Mouse (Mus musculus) hindbrain, embryonic 13.5 days (tissue): ENCODE results near the gene St6galnac1. TPM values are rescaled to one million over a fixed set of nuclear protein-coding genes. Genes with fewer than 3 reads are reported as not detected.
A peak's percentile ranks its signal among the peaks of the same experiment; 100 is the strongest.
"Not testable (repeated sequence)": the region's sequence is repeated elsewhere in the genome, so short reads cannot be mapped to it uniquely, and the experiment has no call there.

Experiments
- ATAC-seq: fragments of 200-750 bp; cut with Nextera tagmentation; 2 replicates; pipeline ENCODE4 v1.8.0; 2017; ENCODE audit warnings: moderate TSS enrichment; ENCODE audit not compliant: low FRiP score
- H3K27ac ChIP-seq: fragments of 300-500 bp; sonication (generic); 2 replicates; pipeline ENCODE4 v1.5.1; 2015; ENCODE audit warnings: inconsistent platforms, mild to moderate bottlenecking, moderate library complexity
- H3K27me3 ChIP-seq: fragments of 300-500 bp; sonication (generic); 2 replicates; pipeline ENCODE4 v1.6.1; 2015; ENCODE audit warnings: mild to moderate bottlenecking, inconsistent platforms
- H3K36me3 ChIP-seq: fragments of 300-500 bp; sonication (generic); 2 replicates; pipeline ENCODE4 v1.6.1; 2015; ENCODE audit warnings: mild to moderate bottlenecking, inconsistent platforms
- H3K4me1 ChIP-seq: fragments of 300-500 bp; sonication (generic); replicated peaks from 2 replicates; pipeline ENCODE4 v1.6.1; 2015; ENCODE audit warnings: inconsistent platforms
- H3K4me2 ChIP-seq: fragments of 300-500 bp; sonication (generic); 2 replicates; pipeline ENCODE4 v1.6.1; 2015; ENCODE audit warnings: inconsistent platforms, mild to moderate bottlenecking, moderate library complexity
- H3K4me3 ChIP-seq: fragments of 300-500 bp; sonication (generic); 2 replicates; pipeline ENCODE4 v1.5.1; 2015; ENCODE audit warnings: mild to moderate bottlenecking, inconsistent platforms
- H3K9ac ChIP-seq: fragments of 300-500 bp; sonication (generic); 2 replicates; pipeline ENCODE4 v1.6.1; 2015; ENCODE audit warnings: mild to moderate bottlenecking, inconsistent platforms
- H3K9me3 ChIP-seq: fragments of 300-500 bp; sonication (generic); 2 replicates; pipeline ENCODE4 v1.6.1; 2016; ENCODE audit warnings: inconsistent platforms
- WGBS: fragments of 180-500 bp; shearing (Covaris S2); methylation state at CpG from one replicate; pipeline ENCODE4 v1.1.7; 2015; 5-methylcytosine and 5-hydroxymethylcytosine counted together
- polyA plus RNA-seq: library from polyadenylated mRNA; unstranded; fragments of >200 nt; fragmentation: Nextera tagmentation; extraction: Ambion mirVana; gene quantifications from 2 replicates; pipeline ENCODE4 v1.2.1, GENCODE M21; 2015

Gene St6galnac1
- polyA plus RNA-seq, 1 experiment from 2014 or later: not detected

GRCm38 (mm10) chr11:116749733-116750132 is 25.6 kb downstream of the St6galnac1 start:
- no peak overlapping the region for H3K9ac ChIP-seq
- no peak overlapping the region for H3K4me3 ChIP-seq
- H3K9me3 ChIP-seq: no peaks in the 10 kb centered on the region
- no peak overlapping the region for H3K27ac ChIP-seq
- H3K4me1 ChIP-seq: no peaks in the 10 kb centered on the region
- WGBS: 87% methylated on average over 8 of the region's 8 CpGs
- H3K27me3 ChIP-seq: no peaks in the 10 kb centered on the region
- no peak overlapping the region for H3K4me2 ChIP-seq
- ATAC-seq: no peak
- H3K36me3 ChIP-seq: no peaks in the 10 kb centered on the region

- H3K9me3 ChIP-seq, ATAC-seq, H3K4me1 ChIP-seq, H3K27me3 ChIP-seq, H3K4me2 ChIP-seq, H3K36me3 ChIP-seq, H3K9ac ChIP-seq, H3K4me3 ChIP-seq, H3K27ac ChIP-seq: not testable (repeated sequence)
- WGBS: 89% methylated on average over 2 of the region's 2 CpGs
Measured at GRCm38 (mm10) chr11:116748692-116749091, 26.6 kb downstream of the St6galnac1 start.

- not testable (repeated sequence) for H3K4me1 ChIP-seq, H3K36me3 ChIP-seq, H3K9ac ChIP-seq, H3K27me3 ChIP-seq, H3K4me3 ChIP-seq, H3K27ac ChIP-seq, ATAC-seq, H3K4me2 ChIP-seq, H3K9me3 ChIP-seq
- WGBS: 93% methylated on average over 3 of the region's 3 CpGs
Measured at GRCm38 (mm10) chr11:116746822-116747221, 28.5 kb downstream of the St6galnac1 start.

- H3K36me3 ChIP-seq, H3K9ac ChIP-seq, ATAC-seq, H3K27me3 ChIP-seq, H3K4me1 ChIP-seq, H3K4me2 ChIP-seq, H3K4me3 ChIP-seq, H3K27ac ChIP-seq, H3K9me3 ChIP-seq: not testable (repeated sequence)
- 78% methylated on average over 2 of the region's 2 CpGs for WGBS
Measured at GRCm38 (mm10) chr11:116745457-116745856, 29.9 kb downstream of the St6galnac1 start.

- no peak overlapping the region for H3K4me3 ChIP-seq
- no peak overlapping the region for H3K27ac ChIP-seq
- 54% methylated on average over 11 of the region's 11 CpGs for WGBS
- H3K4me1 ChIP-seq: no peaks in the 10 kb centered on the region
- H3K27me3 ChIP-seq: no peaks in the 10 kb centered on the region
- no peak for ATAC-seq
- H3K9ac ChIP-seq: no peak overlapping the region
- H3K9me3 ChIP-seq: peaks cover 6% of the 10 kb centered on the region; the same call in 1 of the 2 replicates
- no peak overlapping the region for H3K4me2 ChIP-seq
- H3K36me3 ChIP-seq: no peaks in the 10 kb centered on the region
Measured at GRCm38 (mm10) chr11:116738411-116738810, 36.9 kb downstream of the St6galnac1 start.

GRCm38 (mm10) chr11:116732536-116732935 is 42.8 kb downstream of the St6galnac1 start:
- Histone ChIP-seq H3K4me2 (no peak overlapping the region), H3K27ac (no peak overlapping the region), H3K4me3 (no peak overlapping the region), H3K36me3 (no peaks in the 10 kb centered on the region), H3K4me1 (no peaks in the 10 kb centered on the region), H3K27me3 (no peaks in the 10 kb centered on the region), H3K9ac (no peak overlapping the region), H3K9me3 (peaks cover 6% of the 10 kb centered on the region; the same call in 1 of the 2 replicates)
- 88% methylated on average over 4 of the region's 4 CpGs for WGBS
- ATAC-seq: no peak

GRCm38 (mm10) chr11:116731060-116731580 is 44.2 kb downstream of the St6galnac1 start:
- 93% methylated on average over 6 of the region's 6 CpGs for WGBS
- H3K9ac ChIP-seq, H3K4me3 ChIP-seq, H3K27me3 ChIP-seq, ATAC-seq, H3K4me2 ChIP-seq, H3K9me3 ChIP-seq, H3K27ac ChIP-seq, H3K4me1 ChIP-seq, H3K36me3 ChIP-seq: not testable (repeated sequence)

- H3K27me3 ChIP-seq: no peaks in the 10 kb centered on the region
Measured at GRCm38 (mm10) chr11:116729276-116730008, 45.9 kb downstream of the St6galnac1 start.

GRCm38 (mm10) chr11:116726156-116726555 is 49.2 kb downstream of the St6galnac1 start:
- H3K9me3 ChIP-seq: no peaks in the 10 kb centered on the region
- H3K4me2 ChIP-seq: no peak overlapping the region
- H3K4me3 ChIP-seq: no peak overlapping the region
- no peaks in the 10 kb centered on the region for H3K36me3 ChIP-seq
- H3K27me3 ChIP-seq: no peaks in the 10 kb centered on the region
- peaks cover 11% of the 10 kb centered on the region; the same call in 1 of the 2 replicates for H3K4me1 ChIP-seq
- ATAC-seq: no peak
- WGBS: 75% methylated on average over 3 of the region's 3 CpGs
- no peak overlapping the region for H3K9ac ChIP-seq
- no peak overlapping the region for H3K27ac ChIP-seq

More at GRCm38 (mm10) chr11:116729276-116730008, 45.9 kb downstream of the St6galnac1 start:
- Histone ChIP-seq H3K4me3 (no peak overlapping the region), H3K9ac (no peak overlapping the region), H3K27ac (no peak overlapping the region), H3K4me2 (no peak overlapping the region), H3K9me3 (no peaks in the 10 kb centered on the region), H3K4me1 (peaks cover 11% of the 10 kb centered on the region; the same call in 1 of the 2 replicates), H3K36me3 (no peaks in the 10 kb centered on the region)
- 93% methylated on average over 9 of the region's 9 CpGs for WGBS
- no peak for ATAC-seq

- ATAC-seq: peak; percentile 72
- peaks cover 11% of the 10 kb centered on the region; the same call in 1 of the 2 replicates for H3K4me1 ChIP-seq
- 41% methylated on average over 27 of the region's 27 CpGs for WGBS
- no peaks in the 10 kb centered on the region for H3K36me3 ChIP-seq
- H3K27me3 ChIP-seq: no peaks in the 10 kb centered on the region
- peaks cover 4% of the 10 kb centered on the region; the same call in 1 of the 2 replicates for H3K9me3 ChIP-seq
- H3K4me2 ChIP-seq: peak overlapping the region; percentile 47
- no peak overlapping the region for H3K27ac ChIP-seq
- no peak overlapping the region for H3K9ac ChIP-seq
- peak overlapping the region; percentile 16 for H3K4me3 ChIP-seq
Measured at GRCm38 (mm10) chr11:116725031-116725948, 50.0 kb downstream of the St6galnac1 start.

GRCm38 (mm10) chr11:116723064-116723463 is 52.2 kb downstream of the St6galnac1 start:
- H3K4me3 ChIP-seq: no peak overlapping the region
- 95% methylated on average over 5 of the region's 5 CpGs for WGBS
- no peak overlapping the region for H3K9ac ChIP-seq
- no peaks in the 10 kb centered on the region for H3K36me3 ChIP-seq
- no peaks in the 10 kb centered on the region for H3K27me3 ChIP-seq
- H3K4me2 ChIP-seq: no peak overlapping the region
- H3K4me1 ChIP-seq: peaks cover 11% of the 10 kb centered on the region; the same call in 1 of the 2 replicates
- H3K27ac ChIP-seq: no peak overlapping the region
- H3K9me3 ChIP-seq: peaks cover 4% of the 10 kb centered on the region; the same call in 1 of the 2 replicates
- no peak for ATAC-seq
